Mouse (Mus musculus) brain, embryonic 14.5 days (tissue): ENCODE results near the gene Taf4.

ENCODE experiments used
- CTCF ChIP-seq: fragments of 200-500 bp; IDR thresholded peaks from 2 replicates; pipeline ENCODE4 v1.5.1; 2012; ENCODE audit warnings: inconsistent platforms, mild to moderate bottlenecking, moderate library complexity, borderline replicate concordance; ENCODE audit not compliant: insufficient read depth, insufficient read length; ENCODE audit errors: extremely low read depth
- POLR2A ChIP-seq: fragments of 200-500 bp; IDR thresholded peaks from 2 replicates; pipeline ENCODE4 v1.6.1; 2012; ENCODE audit warnings: mild to moderate bottlenecking, inconsistent platforms, borderline replicate concordance; ENCODE audit not compliant: poor library complexity, insufficient read depth, insufficient read length, severe bottlenecking; ENCODE audit errors: extremely low read depth

DNA sequence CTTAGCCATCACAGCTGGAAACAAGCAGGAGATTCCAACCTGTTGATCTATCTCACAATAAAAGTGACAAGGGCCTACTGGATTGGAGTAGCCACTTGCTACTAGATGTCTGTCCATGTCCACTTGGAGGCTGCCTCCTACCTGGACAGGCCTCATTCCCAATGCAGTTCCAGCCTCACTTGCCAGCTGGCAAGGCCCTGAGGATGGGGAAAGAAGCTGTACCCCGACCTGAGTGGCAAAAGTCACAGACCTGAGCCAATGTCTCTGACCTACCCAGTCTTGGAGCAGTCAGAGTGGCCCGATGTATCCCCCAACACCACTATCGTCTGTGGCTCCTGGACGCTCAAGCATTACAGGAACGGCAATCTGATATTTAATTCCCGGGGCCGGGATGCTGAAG, 37.2 kb upstream of the Taf4 start:
- TF ChIP-seq POLR2A: no peak
- no peak for TF ChIP-seq CTCF
